Mouse (Mus musculus): ENCODE measurements at regions not wholly inside any gene's neighbourhood (a gene's known extent, or its start where the extent isn't known, plus 50 kb on each side); places are given as distances from the start of the nearest gene placed in this dataset.
A peak's percentile ranks its signal among the peaks of the same experiment; 100 is the strongest.

GRCm38 (mm10) chr12:8859588-8859987 lies 61.9 kb upstream of the Laptm4a start:
- no peak for ATAC-seq (ENCODE audit: insufficient number of reproducible peaks, insufficient read depth, low FRiP score, low TSS enrichment, low read depth)
- Histone ChIP-seq H3K4me2 (no peak overlapping the region), H3K4me1 (replicated peaks) (peaks cover 58% of the 10 kb centered on the region), H3K27ac (peak overlapping the region; percentile 64; the same call in 1 of the 2 replicates), H3K4me3 (replicated peaks) (no peak overlapping the region), H3K9me3 (no peaks in the 10 kb centered on the region), H3K27me3 (no peaks in the 10 kb centered on the region), H3K9ac (replicated peaks) (no peak overlapping the region), H3K36me3 (no peaks in the 10 kb centered on the region)
- WGBS: 66% methylated on average over 4 of the region's 4 CpGs

GRCm38 (mm10) chr12:8864830-8865229 lies 56.6 kb upstream of the Laptm4a start:
- ATAC-seq (ENCODE audit: insufficient number of reproducible peaks, insufficient read depth, low FRiP score, low TSS enrichment, low read depth): no peak
- H3K4me1 ChIP-seq (replicated peaks): peaks cover 13% of the 10 kb centered on the region
- no peak overlapping the region for H3K4me3 ChIP-seq (replicated peaks)
- H3K9me3 ChIP-seq: no peaks in the 10 kb centered on the region
- H3K4me2 ChIP-seq: no peak overlapping the region
- 43% methylated on average over 3 of the region's 3 CpGs for WGBS
- H3K27me3 ChIP-seq: no peaks in the 10 kb centered on the region
- 0 out of 2 replicates have a peak overlapping the region, but pooled peaks have one; percentile 20 for H3K27ac ChIP-seq
- no peak overlapping the region for H3K9ac ChIP-seq (replicated peaks)
- H3K36me3 ChIP-seq: no peaks in the 10 kb centered on the region

- ATAC-seq (ENCODE audit: insufficient number of reproducible peaks, insufficient read depth, low FRiP score, low TSS enrichment, low read depth): no peak
- H3K9ac ChIP-seq (replicated peaks): no peak overlapping the region
- H3K27ac ChIP-seq: 0 out of 2 replicates have a peak overlapping the region, but pooled peaks have one; percentile 20
- H3K27me3 ChIP-seq: no peaks in the 10 kb centered on the region
- WGBS: 27% methylated on average over 1 of the region's 1 CpGs
- H3K4me3 ChIP-seq (replicated peaks): no peak overlapping the region
- H3K9me3 ChIP-seq: no peaks in the 10 kb centered on the region
- no peaks in the 10 kb centered on the region for H3K36me3 ChIP-seq
- peaks cover 9% of the 10 kb centered on the region for H3K4me1 ChIP-seq (replicated peaks)
- no peak overlapping the region for H3K4me2 ChIP-seq
Measured at GRCm38 (mm10) chr12:8865250-8865649, 56.2 kb upstream of the Laptm4a start.

GRCm38 (mm10) chr12:8867104-8867503 lies 54.4 kb upstream of the Laptm4a start:
- Histone ChIP-seq H3K27me3 (no peaks in the 10 kb centered on the region), H3K4me2 (no peak overlapping the region), H3K27ac (no peak overlapping the region), H3K9me3 (no peaks in the 10 kb centered on the region), H3K36me3 (no peaks in the 10 kb centered on the region), H3K4me1 (replicated peaks) (peaks cover 3% of the 10 kb centered on the region; the same call in 1 of the 2 replicates), H3K9ac (replicated peaks) (no peak overlapping the region), H3K4me3 (replicated peaks) (no peak overlapping the region)
- WGBS: 42% methylated on average over 1 of the region's 1 CpGs
- no peak for ATAC-seq (ENCODE audit: insufficient number of reproducible peaks, insufficient read depth, low FRiP score, low TSS enrichment, low read depth)

GRCm38 (mm10) chr12:8868690-8869089 lies 52.8 kb upstream of the Laptm4a start:
- Histone ChIP-seq H3K27me3 (no peaks in the 10 kb centered on the region), H3K36me3 (no peaks in the 10 kb centered on the region), H3K4me3 (replicated peaks) (no peak overlapping the region), H3K9me3 (no peaks in the 10 kb centered on the region), H3K4me2 (no peak overlapping the region), H3K9ac (replicated peaks) (no peak overlapping the region), H3K27ac (no peak overlapping the region), H3K4me1 (replicated peaks) (peaks cover 6% of the 10 kb centered on the region; the same call in 1 of the 2 replicates)
- no peak for ATAC-seq (ENCODE audit: insufficient number of reproducible peaks, insufficient read depth, low FRiP score, low TSS enrichment, low read depth)
- 55% methylated on average over 6 of the region's 6 CpGs for WGBS

- Histone ChIP-seq H3K27me3 (no peaks in the 10 kb centered on the region), H3K9ac (replicated peaks) (no peak overlapping the region), H3K4me1 (replicated peaks) (peaks cover 7% of the 10 kb centered on the region; the same call in 1 of the 2 replicates), H3K36me3 (no peaks in the 10 kb centered on the region), H3K4me3 (replicated peaks) (no peak overlapping the region), H3K9me3 (no peaks in the 10 kb centered on the region), H3K27ac (no peak overlapping the region), H3K4me2 (no peak overlapping the region)
- no peak for ATAC-seq (ENCODE audit: insufficient number of reproducible peaks, insufficient read depth, low FRiP score, low TSS enrichment, low read depth)
- WGBS: 19% methylated on average over 1 of the region's 1 CpGs
Measured at GRCm38 (mm10) chr12:8869190-8869589, 52.3 kb upstream of the Laptm4a start.
